Mouse (Mus musculus): Measurements from ENCODE around the gene Cyb5r3. TPM values are rescaled to one million over a fixed set of nuclear protein-coding genes. Genes with fewer than 3 reads are reported as not detected.

Cyb5r3 gene
- total RNA-seq, 2 experiments from 2014 or later = 47.0 to 65.7 TPM

Other genes with a start within 250 kb of the Cyb5r3 start
- gene Tcf20, start 184.7 kb downstream of the Cyb5r3 start, total RNA-seq (2021) = 10 to 100 TPM; 24.4 to 25.5 TPM
- gene Nfam1, start 139.3 kb downstream of the Cyb5r3 start, total RNA-seq (2021) = 1 to 10 TPM in 1 of 2 experiments, under 1 TPM in 1; 0.69 to 1.3 TPM
- gene Serhl, start 83.1 kb downstream of the Cyb5r3 start, total RNA-seq (2021) = 10 to 100 TPM; 27.0 to 28.4 TPM
- 10 to 100 TPM; 41.8 to 42.8 TPM for gene Rrp7a, start 49.8 kb downstream of the Cyb5r3 start, total RNA-seq (2021)
- 10 to 100 TPM; 16.7 to 16.9 TPM for gene Poldip3, start 23.2 kb downstream of the Cyb5r3 start, total RNA-seq (2021)
- gene A4galt, start 79.2 kb upstream of the Cyb5r3 start, total RNA-seq (2021) = 1 to 10 TPM; 3.7 to 4.3 TPM
- gene Arfgap3, start 177.7 kb upstream of the Cyb5r3 start, total RNA-seq (2021) = 1 to 10 TPM; 5.8 to 9.6 TPM

Measured in gastrocnemius, postnatal 25 days (tissue).